ENCODE assay signal across 34 mouse cellular contexts in the genomic region with DNA sequence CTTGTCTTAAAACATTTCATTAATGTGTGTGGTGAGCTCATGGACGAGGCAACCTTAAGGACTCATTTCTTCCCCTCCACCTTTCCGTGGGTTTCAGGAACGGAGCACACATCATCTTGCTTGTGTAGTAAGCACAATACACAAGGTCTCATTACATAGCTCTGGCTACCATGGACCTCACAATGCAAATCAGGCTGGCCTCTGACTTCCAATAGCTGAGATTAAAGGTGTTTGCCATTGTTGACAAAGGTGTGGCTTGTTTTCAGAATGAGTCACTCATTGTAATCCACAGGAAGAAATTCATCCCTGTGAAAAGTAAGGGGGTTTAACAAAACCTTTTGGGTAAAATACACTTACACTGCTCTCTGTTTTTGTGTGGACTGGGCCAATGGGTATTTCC. TPM values are rescaled to one million over a fixed set of nuclear protein-coding genes. Genes with fewer than 3 reads are reported as not detected.
DNase-seq lines count a peak whose midpoint lies in the region; ATAC-seq and TF ChIP-seq lines count a peak whose summit lies in the region.
"Had no signal": no experiment of that assay in that cellular context is flagged by ENCODE, and none has a peak within 500 bp of the region (broad histone marks: within the 10 kb centered on the region; RNA-seq: fewer than 3 reads in every experiment).

No protein-coding gene starts in this region.

- WGBS in intestine, embryonic 14.5 days, result 59% methylated on average over 3 of the region's 3 CpGs
- WGBS in intestine, postnatal 0 days, result 41% methylated on average over 3 of the region's 3 CpGs
- 89% methylated on average over 3 of the region's 3 CpGs for WGBS in midbrain, embryonic 10.5 days
- WGBS in midbrain, embryonic 14.5 days, result 86% methylated on average over 3 of the region's 3 CpGs
- WGBS in liver, embryonic 15.5 days (ENCODE audit: insufficient replicate concordance), result 82% methylated on average over 3 of the region's 3 CpGs

- no peak for ATAC-seq in intestine, embryonic 14.5 days (replicated peaks; ENCODE audit: low FRiP score, low TSS enrichment, low read depth)
- no peak for ATAC-seq in intestine, postnatal 0 days
- ATAC-seq in midbrain, embryonic 14.5 days (ENCODE audit: low FRiP score, low TSS enrichment), result no peak
- ATAC-seq in liver, embryonic 15.5 days (ENCODE audit: insufficient read depth), result no peak
- ATAC-seq: CD4-positive, CD25-positive, alpha-beta regulatory T cell, adult 4 months; intestine, embryonic 15.5 days; Patski had no signal

- no peak overlapping the region for H3K27ac ChIP-seq in intestine, embryonic 14.5 days (ENCODE audit: low read depth)
- H3K27ac ChIP-seq in intestine, postnatal 0 days (ENCODE audit: low read depth, low read length), result no peak overlapping the region
- H3K27ac ChIP-seq in midbrain, embryonic 10.5 days (replicated peaks), result peak overlapping the region; percentile 49; the same call in 1 of the 2 replicates
- H3K27ac ChIP-seq in midbrain, embryonic 14.5 days (replicated peaks; ENCODE audit: low read depth, low read length), result no peak overlapping the region
- peak overlapping the region; percentile 84; the same call in 1 of the 2 replicates for H3K27ac ChIP-seq in liver, embryonic 15.5 days (replicated peaks)
- H3K27ac ChIP-seq: forebrain, embryonic 12.5 days; hindbrain, embryonic 10.5 days; hindbrain, embryonic 15.5 days; intestine, embryonic 15.5 days; macrophage; neural tube, embryonic 13.5 days; stomach, embryonic 15.5 days had no signal

- no peak overlapping the region for H3K9ac ChIP-seq in intestine, embryonic 14.5 days (ENCODE audit: low read length)
- H3K9ac ChIP-seq in intestine, postnatal 0 days (ENCODE audit: low read depth, low read length), result no peak overlapping the region
- H3K9ac ChIP-seq in midbrain, embryonic 14.5 days (replicated peaks; ENCODE audit: low read length), result no peak overlapping the region
- H3K9ac ChIP-seq in liver, embryonic 15.5 days, result no peak overlapping the region
- H3K9ac ChIP-seq: forebrain, embryonic 12.5 days; hindbrain, embryonic 15.5 days; intestine, embryonic 15.5 days; neural tube, embryonic 13.5 days; stomach, embryonic 15.5 days had no signal

- no peaks in the 10 kb centered on the region for H3K4me1 ChIP-seq in intestine, embryonic 14.5 days (replicated peaks; ENCODE audit: control insufficient read depth, insufficient read depth, low read length)
- H3K4me1 ChIP-seq in intestine, postnatal 0 days (replicated peaks; ENCODE audit: control insufficient read depth, insufficient read depth, low read length), result no peaks in the 10 kb centered on the region
- 0 out of 2 replicates have a peak, but pooled peaks cover 4% of the 10 kb centered on the region for H3K4me1 ChIP-seq in midbrain, embryonic 10.5 days
- H3K4me1 ChIP-seq in midbrain, embryonic 14.5 days (ENCODE audit: control insufficient read depth, insufficient read depth, low read length), result no peaks in the 10 kb centered on the region
- H3K4me1 ChIP-seq in liver, embryonic 15.5 days (replicated peaks), result peaks cover 15% of the 10 kb centered on the region
- H3K4me1 ChIP-seq: forebrain, embryonic 12.5 days; hindbrain, embryonic 15.5 days; intestine, embryonic 15.5 days; neural tube, embryonic 13.5 days; stomach, embryonic 15.5 days had no signal

- H3K4me2 ChIP-seq in intestine, embryonic 14.5 days (ENCODE audit: low read length), result no peak overlapping the region
- H3K4me2 ChIP-seq in intestine, postnatal 0 days (replicated peaks; ENCODE audit: low read depth), result no peak overlapping the region
- H3K4me2 ChIP-seq in midbrain, embryonic 14.5 days (ENCODE audit: low read length), result no peak overlapping the region
- no peak overlapping the region for H3K4me2 ChIP-seq in liver, embryonic 15.5 days
- H3K4me2 ChIP-seq: forebrain, embryonic 12.5 days; hindbrain, embryonic 15.5 days; intestine, embryonic 15.5 days; midbrain, embryonic 11.5 days; neural tube, embryonic 13.5 days; stomach, embryonic 15.5 days had no signal

- no peak for TF ChIP-seq CTCF in intestine, postnatal 0 days (IDR thresholded peaks at IDR 0.05; ENCODE audit: low read depth)

- H3K4me3 ChIP-seq in intestine, embryonic 14.5 days (ENCODE audit: low read depth, low read length), result no peak overlapping the region
- no peak overlapping the region for H3K4me3 ChIP-seq in intestine, postnatal 0 days (ENCODE audit: low read depth, low read length)
- no peak overlapping the region for H3K4me3 ChIP-seq in midbrain, embryonic 10.5 days
- H3K4me3 ChIP-seq in midbrain, embryonic 14.5 days (replicated peaks; ENCODE audit: low read depth, low read length), result no peak overlapping the region
- no peak overlapping the region for H3K4me3 ChIP-seq in liver, embryonic 15.5 days (replicated peaks)
- H3K4me3 ChIP-seq: erythroblast, embryonic 14.5 days; forebrain, embryonic 12.5 days; hindbrain, embryonic 10.5 days; hindbrain, embryonic 15.5 days; intestine, embryonic 15.5 days; myocyte; neural tube, embryonic 13.5 days; stomach, embryonic 15.5 days had no signal

- H3K36me3 ChIP-seq in intestine, embryonic 14.5 days (ENCODE audit: control insufficient read depth, insufficient read depth, low read length), result no peaks in the 10 kb centered on the region
- H3K36me3 ChIP-seq in intestine, postnatal 0 days (ENCODE audit: control insufficient read depth, insufficient read depth), result no peaks in the 10 kb centered on the region
- peaks cover 4% of the 10 kb centered on the region; the same call in 1 of the 2 replicates for H3K36me3 ChIP-seq in midbrain, embryonic 10.5 days
- H3K36me3 ChIP-seq in midbrain, embryonic 14.5 days (ENCODE audit: control insufficient read depth, insufficient read depth, low read length), result no peaks in the 10 kb centered on the region
- peaks cover 8% of the 10 kb centered on the region; the same call in 1 of the 2 replicates for H3K36me3 ChIP-seq in liver, embryonic 15.5 days (replicated peaks)
- H3K36me3 ChIP-seq: forebrain, embryonic 12.5 days; hindbrain, embryonic 10.5 days; hindbrain, embryonic 15.5 days; intestine, embryonic 15.5 days; neural tube, embryonic 13.5 days; stomach, embryonic 15.5 days had no signal

- no peaks in the 10 kb centered on the region for H3K9me3 ChIP-seq in intestine, embryonic 14.5 days (ENCODE audit: control insufficient read depth, low read length)
- H3K9me3 ChIP-seq in intestine, postnatal 0 days (ENCODE audit: control insufficient read depth), result no peaks in the 10 kb centered on the region
- no peaks in the 10 kb centered on the region for H3K9me3 ChIP-seq in midbrain, embryonic 10.5 days (replicated peaks)
- H3K9me3 ChIP-seq in midbrain, embryonic 14.5 days (ENCODE audit: control insufficient read depth, low read length), result no peaks in the 10 kb centered on the region
- no peaks in the 10 kb centered on the region for H3K9me3 ChIP-seq in liver, embryonic 15.5 days (replicated peaks)
- H3K9me3 ChIP-seq: forebrain, embryonic 12.5 days; hindbrain, embryonic 10.5 days; hindbrain, embryonic 15.5 days; intestine, embryonic 15.5 days; neural tube, embryonic 13.5 days; stomach, embryonic 15.5 days had no signal

- no peaks in the 10 kb centered on the region for H3K27me3 ChIP-seq in intestine, embryonic 14.5 days (replicated peaks; ENCODE audit: control insufficient read depth, insufficient read depth, low read length)
- no peaks in the 10 kb centered on the region for H3K27me3 ChIP-seq in intestine, postnatal 0 days (replicated peaks; ENCODE audit: control insufficient read depth, insufficient read depth, low read length)
- H3K27me3 ChIP-seq in midbrain, embryonic 10.5 days (ENCODE audit: low read depth, poor library complexity, severe bottlenecking), result no peaks in the 10 kb centered on the region
- H3K27me3 ChIP-seq in midbrain, embryonic 14.5 days (ENCODE audit: control insufficient read depth, insufficient read depth, low read length), result no peaks in the 10 kb centered on the region
- no peaks in the 10 kb centered on the region for H3K27me3 ChIP-seq in liver, embryonic 15.5 days
- H3K27me3 ChIP-seq: forebrain, embryonic 12.5 days; hindbrain, embryonic 15.5 days; intestine, embryonic 15.5 days; neural tube, embryonic 13.5 days; Patski; stomach, embryonic 15.5 days had no signal

- peak; percentile 39 for DNase-seq in intestine, embryonic 14.5 days (ENCODE audit: low spot score)
- DNase-seq in midbrain, embryonic 10.5 days (ENCODE audit: low spot score), result no peak
- no peak for DNase-seq in midbrain, embryonic 14.5 days
- peak; percentile 82 for DNase-seq in R1 (ENCODE audit: low read depth, low spot score)
- DNase-seq in spleen, postnatal 36 days (ENCODE audit: low spot score in 2 of 2), result no peak
- no peak for DNase-seq in spleen, adult 12 weeks (ENCODE audit: low spot score)
- DNase-seq: cerebellum, adult 2 months; cerebellum, postnatal 14 days; gastrocnemius, postnatal 14 days; heart, postnatal 14 days; kidney, adult 9 months; kidney, postnatal 10 days; lung, adult 2 months; lung, postnatal 10 days; thymus, postnatal 14 days had no signal

RNA-seq across cellular contexts. Expression of gene Hist1h4n, which starts 3.5 kb away (rescaled TPM):
- 20.6 and 22.9 TPM in 2 replicates for polyA plus RNA-seq in intestine, embryonic 14.5 days (2014; fragmentation: Nextera tagmentation; extraction: Ambion mirVana)
- 2.1 and 5.3 TPM in 2 replicates for polyA plus RNA-seq in intestine, postnatal 0 days (2015; fragmentation: Nextera tagmentation; extraction: Ambion mirVana)
- polyA plus RNA-seq in midbrain, embryonic 10.5 days (2016; fragmentation: Nextera tagmentation; extraction: Ambion mirVana), result 7.7 and 10.8 TPM in 2 replicates
- polyA plus RNA-seq in midbrain, embryonic 14.5 days (2014; fragmentation: Nextera tagmentation; extraction: Ambion mirVana), result 5.7 and 9.6 TPM in 2 replicates
- polyA plus RNA-seq in liver, embryonic 15.5 days (2015; fragmentation: Nextera tagmentation; extraction: Ambion mirVana), result 26.6 and 33.7 TPM in 2 replicates
- polyA plus RNA-seq: macrophage, Patski had no signal

RNA-seq across cellular contexts. Expression of gene Hist1h2ap, which starts 4.8 kb away (rescaled TPM):
- 4,338 and 4,830 TPM in 2 replicates for polyA plus RNA-seq in intestine, embryonic 14.5 days (2014; fragmentation: Nextera tagmentation; extraction: Ambion mirVana)
- polyA plus RNA-seq in intestine, postnatal 0 days (2015; fragmentation: Nextera tagmentation; extraction: Ambion mirVana), result 1,504 and 1,780 TPM in 2 replicates
- 5,863 and 6,710 TPM in 2 replicates for polyA plus RNA-seq in midbrain, embryonic 10.5 days (2016; fragmentation: Nextera tagmentation; extraction: Ambion mirVana)
- 613 and 855 TPM in 2 replicates for polyA plus RNA-seq in midbrain, embryonic 14.5 days (2014; fragmentation: Nextera tagmentation; extraction: Ambion mirVana)
- 3,475 and 4,316 TPM in 2 replicates for polyA plus RNA-seq in liver, embryonic 15.5 days (2015; fragmentation: Nextera tagmentation; extraction: Ambion mirVana)

RNA-seq across cellular contexts. Expression of gene Hist1h2br, which starts 5.0 kb away (rescaled TPM):
- polyA plus RNA-seq in intestine, embryonic 14.5 days (2014; fragmentation: Nextera tagmentation; extraction: Ambion mirVana), result 22.1 and 24.2 TPM in 2 replicates
- polyA plus RNA-seq in intestine, postnatal 0 days (2015; fragmentation: Nextera tagmentation; extraction: Ambion mirVana), result 7.8 and 10.0 TPM in 2 replicates
- 15.6 and 19.0 TPM in 2 replicates for polyA plus RNA-seq in midbrain, embryonic 10.5 days (2016; fragmentation: Nextera tagmentation; extraction: Ambion mirVana)
- 4.0 and 4.1 TPM in 2 replicates for polyA plus RNA-seq in midbrain, embryonic 14.5 days (2014; fragmentation: Nextera tagmentation; extraction: Ambion mirVana)
- 25.5 and 29.5 TPM in 2 replicates for polyA plus RNA-seq in liver, embryonic 15.5 days (2015; fragmentation: Nextera tagmentation; extraction: Ambion mirVana)
- polyA plus RNA-seq: macrophage had no signal

RNA-seq across cellular contexts. Expression of gene Hist1h4m, which starts 17.0 kb away (rescaled TPM):
- polyA plus RNA-seq in intestine, embryonic 14.5 days (2014; fragmentation: Nextera tagmentation; extraction: Ambion mirVana), result not detected in 2 replicates
- polyA plus RNA-seq in intestine, postnatal 0 days (2015; fragmentation: Nextera tagmentation; extraction: Ambion mirVana), result not detected in 2 replicates
- not detected in 2 replicates for polyA plus RNA-seq in midbrain, embryonic 10.5 days (2016; fragmentation: Nextera tagmentation; extraction: Ambion mirVana)
- not detected in 2 replicates for polyA plus RNA-seq in midbrain, embryonic 14.5 days (2014; fragmentation: Nextera tagmentation; extraction: Ambion mirVana)
- polyA plus RNA-seq in liver, embryonic 15.5 days (2015; fragmentation: Nextera tagmentation; extraction: Ambion mirVana), result not detected in 2 replicates
- polyA plus RNA-seq: cerebellum, adult 2 months; cortical plate, adult 2 months; embryonic facial prominence, embryonic 14.5 days; forebrain, embryonic 12.5 days; heart, embryonic 14.5 days; hindbrain, embryonic 10.5 days; hindbrain, embryonic 15.5 days; intestine, embryonic 15.5 days; limb, embryonic 14.5 days; macrophage; midbrain, embryonic 11.5 days; myocyte; neural tube, embryonic 13.5 days had no signal

RNA-seq across cellular contexts. Expression of gene Hist1h2ao, which starts 18.2 kb away (rescaled TPM):
- 4.0 TPM in 1 of 2 replicates, not detected in the other for polyA plus RNA-seq in intestine, embryonic 14.5 days (2014; fragmentation: Nextera tagmentation; extraction: Ambion mirVana)
- not detected in 2 replicates for polyA plus RNA-seq in intestine, postnatal 0 days (2015; fragmentation: Nextera tagmentation; extraction: Ambion mirVana)
- polyA plus RNA-seq in midbrain, embryonic 10.5 days (2016; fragmentation: Nextera tagmentation; extraction: Ambion mirVana), result 1.6 TPM in 1 of 2 replicates, not detected in the other
- polyA plus RNA-seq in midbrain, embryonic 14.5 days (2014; fragmentation: Nextera tagmentation; extraction: Ambion mirVana), result not detected in 2 replicates
- polyA plus RNA-seq in liver, embryonic 15.5 days (2015; fragmentation: Nextera tagmentation; extraction: Ambion mirVana), result 1.1 TPM in 1 of 2 replicates, not detected in the other
- polyA plus RNA-seq: CD4-positive, CD25-positive, alpha-beta regulatory T cell, adult 4 months; cerebellum, adult 2 months; cortical plate, adult 2 months; embryonic facial prominence, embryonic 14.5 days; forebrain, embryonic 12.5 days; heart, embryonic 14.5 days; hindbrain, embryonic 15.5 days; intestine, embryonic 15.5 days; limb, embryonic 14.5 days; lung, adult 2 months; macrophage; midbrain, postnatal 0 days; myocyte; neural tube, embryonic 13.5 days; Patski had no signal

Comparison
In these comparisons a context has a peak if more than half of its experiments do, and no peak if none do; other contexts are left out.
1. H3K27ac ChIP-seq: peak in midbrain, embryonic 10.5 days (single experiment) and liver, embryonic 15.5 days (single experiment); none in intestine, embryonic 14.5 days (single experiment), intestine, postnatal 0 days (single experiment) and midbrain, embryonic 14.5 days (single experiment).
2. DNase-seq: peak in intestine, embryonic 14.5 days (single experiment) and R1 (single experiment); none in midbrain, embryonic 10.5 days (single experiment), midbrain, embryonic 14.5 days (single experiment), spleen, postnatal 36 days (0 of 2) and spleen, adult 12 weeks (single experiment).